In the genomic region with DNA sequence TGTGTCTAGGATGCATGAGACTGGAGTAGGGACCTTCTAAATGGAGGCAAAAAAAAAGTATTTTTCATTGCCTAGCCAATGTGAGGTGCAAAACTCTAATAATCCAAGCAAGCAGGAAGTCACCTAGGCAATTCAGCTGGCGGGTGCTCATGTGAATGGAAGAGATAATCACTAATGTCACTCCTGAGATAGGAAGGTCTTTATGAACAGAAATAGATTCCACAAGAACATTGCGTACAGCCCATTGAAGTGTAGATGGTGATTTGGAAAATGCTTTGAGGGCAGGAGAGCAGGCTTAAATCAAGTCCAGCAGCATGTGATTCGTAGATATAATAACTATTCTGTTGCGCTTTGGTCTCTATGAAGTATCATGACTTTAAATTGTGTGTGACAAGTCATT, we compare ENCODE assay signal across 25 mouse cellular contexts. TPM values are rescaled to one million over a fixed set of nuclear protein-coding genes. Genes with fewer than 3 reads are reported as not detected.
"Had no signal": no experiment of that assay in that cellular context is flagged by ENCODE, and none has a peak within 500 bp of the region (broad histone marks: within the 10 kb centered on the region; RNA-seq: fewer than 3 reads in every experiment).

No protein-coding gene starts in this region.

- H3K27ac ChIP-seq: lung, embryonic 15.5 days; macrophage; midbrain, embryonic 13.5 days; midbrain, embryonic 15.5 days; neural tube, embryonic 12.5 days had no signal

- DNase-seq: lung, adult 2 months; lung, postnatal 14 days; lung, postnatal 36 days; right cerebral cortex, postnatal 14 days; spleen, adult 18-20 months; thymus, adult 18-20 months; thymus, postnatal 14 days; thymus, postnatal 36 days had no signal

- H3K4me1 ChIP-seq: lung, embryonic 15.5 days; megakaryocyte, embryonic 14.5 days; midbrain, embryonic 13.5 days; midbrain, embryonic 15.5 days; neural tube, embryonic 12.5 days had no signal

- H3K36me3 ChIP-seq: lung, embryonic 15.5 days; midbrain, embryonic 13.5 days; midbrain, embryonic 15.5 days; neural tube, embryonic 12.5 days had no signal

- H3K9ac ChIP-seq: lung, embryonic 15.5 days; midbrain, embryonic 13.5 days; midbrain, embryonic 15.5 days; neural tube, embryonic 12.5 days had no signal

- H3K27me3 ChIP-seq: lung, embryonic 15.5 days; megakaryocyte, embryonic 14.5 days; midbrain, embryonic 13.5 days; midbrain, embryonic 15.5 days; neural tube, embryonic 12.5 days had no signal

- ATAC-seq: lung, postnatal 0 days; midbrain, embryonic 13.5 days; midbrain, embryonic 15.5 days had no signal

- H3K4me2 ChIP-seq: lung, embryonic 15.5 days; midbrain, embryonic 11.5 days; midbrain, embryonic 13.5 days; midbrain, embryonic 15.5 days; neural tube, embryonic 12.5 days had no signal

- H3K4me3 ChIP-seq: lung, embryonic 15.5 days; megakaryocyte, embryonic 14.5 days; midbrain, embryonic 13.5 days; midbrain, embryonic 15.5 days; neural tube, embryonic 12.5 days had no signal

- H3K9me3 ChIP-seq: lung, embryonic 15.5 days; midbrain, embryonic 13.5 days; midbrain, embryonic 15.5 days; neural tube, embryonic 12.5 days had no signal

RNA-seq across cellular contexts. Expression of a gene that starts 27.9 kb away (rescaled TPM):
- total RNA-seq: megakaryocyte progenitor cell, adult 5-6 weeks; midbrain, postnatal 0 days; monocyte, adult 5-6 weeks; neutrophil, adult 5-6 weeks had no signal
- polyA plus RNA-seq: lung, adult 2 months; lung, embryonic 15.5 days; lung, postnatal 0 days; macrophage; midbrain, embryonic 11.5 days; midbrain, embryonic 13.5 days; midbrain, embryonic 15.5 days; midbrain, postnatal 0 days; neural tube, embryonic 12.5 days; neural tube, embryonic 14.5 days; small intestine, adult 2 months; stomach, embryonic 14.5 days; stomach, embryonic 16.5 days; thymus, postnatal 0 days had no signal
